27 mouse cellular contexts compared by ENCODE assay signal in genomic region chrX:17175748-17176147, GRCm38 (mm10).
"Had no signal": no experiment of that assay in that cellular context is flagged by ENCODE, and none has a peak within 500 bp of the region (broad histone marks: within the 10 kb centered on the region; RNA-seq: fewer than 3 reads in every experiment).

No protein-coding gene starts in this region.

- H3K4me3 ChIP-seq: embryonic facial prominence, embryonic 10.5 days; embryonic facial prominence, embryonic 12.5 days; embryonic facial prominence, embryonic 13.5 days; embryonic facial prominence, embryonic 15.5 days; erythroblast, embryonic 14.5 days; forebrain, embryonic 10.5 days; forebrain, embryonic 12.5 days; forebrain, embryonic 13.5 days; forebrain, embryonic 15.5 days; gastrocnemius, adult 2 months; heart, adult 2 months; heart, embryonic 10.5 days had no signal

- H3K27ac ChIP-seq: embryonic facial prominence, embryonic 10.5 days; embryonic facial prominence, embryonic 12.5 days; embryonic facial prominence, embryonic 13.5 days; embryonic facial prominence, embryonic 15.5 days; forebrain, embryonic 10.5 days; forebrain, embryonic 12.5 days; forebrain, embryonic 13.5 days; forebrain, embryonic 15.5 days; gastrocnemius, adult 2 months; heart, adult 2 months; heart, embryonic 10.5 days had no signal

- H3K27me3 ChIP-seq: embryonic facial prominence, embryonic 12.5 days; embryonic facial prominence, embryonic 13.5 days; embryonic facial prominence, embryonic 15.5 days; forebrain, embryonic 12.5 days; forebrain, embryonic 13.5 days; forebrain, embryonic 15.5 days had no signal

- DNase-seq: cerebellum, adult 9-11 months; cerebellum, postnatal 10 days; cerebellum, postnatal 14 days; cerebellum, postnatal 25 days; cerebellum, postnatal 36 days; embryo, embryonic 11 days; forebrain, postnatal 0 days; gastrocnemius, adult 2 months; gastrocnemius, postnatal 10 days; gastrocnemius, postnatal 14 days; gastrocnemius, postnatal 25 days; gastrocnemius, postnatal 36 days; heart, adult 11 months; heart, adult 18-20 months; heart, adult 2 months had no signal

- ATAC-seq: forebrain, embryonic 13.5 days; forebrain, embryonic 14.5 days; forebrain, embryonic 15.5 days; forebrain, embryonic 16.5 days; forebrain, postnatal 0 days had no signal

- H3K4me1 ChIP-seq: embryonic facial prominence, embryonic 10.5 days; embryonic facial prominence, embryonic 12.5 days; embryonic facial prominence, embryonic 13.5 days; embryonic facial prominence, embryonic 15.5 days; forebrain, embryonic 10.5 days; forebrain, embryonic 12.5 days; forebrain, embryonic 13.5 days; forebrain, embryonic 15.5 days; heart, embryonic 10.5 days had no signal
